In genomic region chr16:30065537-30066183, GRCm38 (mm10) we compare ENCODE assay signal across 8 mouse cellular contexts. TPM values are rescaled to one million over a fixed set of nuclear protein-coding genes. Genes with fewer than 3 reads are reported as not detected.
DNase-seq lines count a peak whose midpoint lies in the region; ATAC-seq lines count a peak whose summit lies in the region.

No protein-coding gene starts in this region.

- ATAC-seq in liver, embryonic 15.5 days (ENCODE audit: insufficient read depth) = no peak
- no peak for ATAC-seq in stomach, embryonic 14.5 days (ENCODE audit: insufficient number of reproducible peaks, insufficient read depth, low FRiP score, low read depth)

- peaks cover 56% of the 10 kb centered on the region for H3K4me1 ChIP-seq in liver, embryonic 15.5 days (replicated peaks)
- peaks cover 38% of the 10 kb centered on the region for H3K4me1 ChIP-seq in stomach, embryonic 14.5 days (ENCODE audit: control insufficient read depth, insufficient read depth, low read length)

- WGBS in liver, embryonic 15.5 days (ENCODE audit: insufficient replicate concordance) = under 1% methylated on average over 21 of the region's 21 CpGs
- WGBS in stomach, embryonic 14.5 days = under 1% methylated on average over 21 of the region's 21 CpGs

- no peaks in the 10 kb centered on the region for H3K36me3 ChIP-seq in liver, embryonic 15.5 days (replicated peaks)
- no peaks in the 10 kb centered on the region for H3K36me3 ChIP-seq in stomach, embryonic 14.5 days (ENCODE audit: control insufficient read depth, insufficient read depth, low read length)

- H3K27ac ChIP-seq in liver, embryonic 15.5 days (replicated peaks) = peak overlapping the region; percentile 39
- H3K27ac ChIP-seq in stomach, embryonic 14.5 days (ENCODE audit: low read length) = peak overlapping the region; percentile 97

- peaks cover 98% of the 10 kb centered on the region for H3K27me3 ChIP-seq in liver, embryonic 15.5 days
- no peaks in the 10 kb centered on the region for H3K27me3 ChIP-seq in stomach, embryonic 14.5 days (ENCODE audit: control insufficient read depth, insufficient read depth, low read length)

- intact Hi-C loops in left cerebral cortex, postnatal 36 days (cut with DNase I) = loop anchor here (2.0 to 5.0 kb wide), 4 partner anchors 57 to 331 kb away; no protein-coding TSS in a partner anchor
- intact Hi-C loops in heart, postnatal 10 days (cut with DNase I) = loop anchor here (1.0 to 2.0 kb wide), 5 partner anchors 119 to 331 kb away; no protein-coding TSS in a partner anchor

- H3K9ac ChIP-seq in liver, embryonic 15.5 days = peak overlapping the region; percentile 42
- peak overlapping the region; percentile 89 for H3K9ac ChIP-seq in stomach, embryonic 14.5 days (replicated peaks; ENCODE audit: low read depth, low read length)

- peak overlapping the region; percentile 56 for H3K4me3 ChIP-seq in liver, embryonic 15.5 days (replicated peaks)
- H3K4me3 ChIP-seq in stomach, embryonic 14.5 days (ENCODE audit: low read depth, low read length) = peak overlapping the region; percentile 82

- peak; percentile 72 to 73 for DNase-seq in left cerebral cortex, postnatal 36 days (ENCODE audit: low spot score in 2 of 2)
- no peak for DNase-seq in left cerebral cortex, adult 11 months (ENCODE audit: low spot score)
- DNase-seq in embryo, embryonic 11 days = peak; percentile 64
- peak; percentile 57 to 59 for DNase-seq in heart, postnatal 10 days
- no peak for DNase-seq in natural killer cell, adult 2 months (ENCODE audit: low spot score in 2 of 2)
- no peak for DNase-seq in frontal cortex, postnatal 14 days (ENCODE audit: low spot score in 2 of 2)

- peak overlapping the region; percentile 73 for H3K4me2 ChIP-seq in liver, embryonic 15.5 days
- H3K4me2 ChIP-seq in stomach, embryonic 14.5 days (replicated peaks; ENCODE audit: low read depth, low read length) = peak overlapping the region; percentile 58

- no peaks in the 10 kb centered on the region for H3K9me3 ChIP-seq in liver, embryonic 15.5 days (replicated peaks)
- H3K9me3 ChIP-seq in stomach, embryonic 14.5 days (ENCODE audit: control insufficient read depth, low read depth, low read length) = no peaks in the 10 kb centered on the region

RNA-seq across cellular contexts. Expression of gene Hes1, which starts 1.5 kb away (rescaled TPM):
- 10 to 100 TPM; 18.1 to 18.3 TPM for total RNA-seq in left cerebral cortex, postnatal 36 days (2021)
- 10 to 100 TPM; 49.0 to 58.4 TPM for total RNA-seq in heart, postnatal 10 days (2021)
- 5.4 and 6.1 TPM in 2 replicates for polyA plus RNA-seq in liver, embryonic 15.5 days (2015; fragmentation: Nextera tagmentation; extraction: Ambion mirVana)
- 74.1 and 75.8 TPM in 2 replicates for polyA plus RNA-seq in stomach, embryonic 14.5 days (2014; fragmentation: Nextera tagmentation; extraction: Ambion mirVana)

Comparison
In these comparisons a context has a peak if more than half of its experiments do, and no peak if none do; other contexts are left out.
1. DNase-seq: peak in left cerebral cortex, postnatal 36 days (2 of 2), embryo, embryonic 11 days (single experiment) and heart, postnatal 10 days (2 of 2); none in left cerebral cortex, adult 11 months (single experiment), natural killer cell, adult 2 months (0 of 2) and frontal cortex, postnatal 14 days (0 of 2).